Mouse (Mus musculus) heart, postnatal 25 days (tissue): Measurements from ENCODE around the gene Itgam. TPM values are rescaled to one million over a fixed set of nuclear protein-coding genes. Genes with fewer than 3 reads are reported as not detected.

ENCODE experiments used
- DNase-seq: peaks from one replicate; pipeline ENCODE4 v3.0.0; 2022; ENCODE audit warnings: low spot score
- intact Hi-C: fragments of 180-260 bp; cut with DNase I; formaldehyde crosslinking; loops from one replicate; pipeline ENCODE4 v1.15.1; 2025
- total RNA-seq, 2 experiments: library from RNA; stranded (reverse); gene quantifications; 2 replicates each; pipeline ENCODE4 v1.2.3; 2021

Itgam gene
- total RNA-seq, 2 experiments from 2014 or later = 4.6 to 5.1 TPM

- intact Hi-C loops = no loop called here
- DNase-seq = no peak
Observed at GRCm38 (mm10) chr7:128053061-128053460, 9.4 kb upstream of the Itgam start.

- intact Hi-C loops = no loop called here
Observed at GRCm38 (mm10) chr7:128056917-128057444, 5.5 kb upstream of the Itgam start.

DNA sequence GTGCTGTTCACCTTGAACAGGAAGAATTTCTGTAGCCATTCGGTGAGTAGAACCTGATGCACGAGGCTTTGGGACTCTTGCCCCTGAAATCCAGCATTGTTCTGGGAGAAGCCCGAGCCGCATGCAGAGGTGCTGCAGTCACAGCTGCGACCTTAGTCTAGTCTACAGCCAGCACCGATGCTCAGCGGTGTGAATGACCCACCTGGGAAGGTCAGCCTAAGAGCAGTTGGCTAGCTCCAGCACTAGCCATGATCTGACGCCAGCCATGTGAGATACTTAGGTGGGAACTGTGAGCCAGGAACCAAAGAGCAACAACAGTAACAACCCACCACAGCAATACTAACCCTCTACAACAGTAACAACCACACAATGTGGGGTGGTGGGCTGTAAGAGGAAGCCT lies 4.6 kb upstream of the Itgam start:
- DNase-seq = no peak
- intact Hi-C loops = no loop called here

More at GRCm38 (mm10) chr7:128056917-128057444, 5.5 kb upstream of the Itgam start:
- no peak for DNase-seq

DNA sequence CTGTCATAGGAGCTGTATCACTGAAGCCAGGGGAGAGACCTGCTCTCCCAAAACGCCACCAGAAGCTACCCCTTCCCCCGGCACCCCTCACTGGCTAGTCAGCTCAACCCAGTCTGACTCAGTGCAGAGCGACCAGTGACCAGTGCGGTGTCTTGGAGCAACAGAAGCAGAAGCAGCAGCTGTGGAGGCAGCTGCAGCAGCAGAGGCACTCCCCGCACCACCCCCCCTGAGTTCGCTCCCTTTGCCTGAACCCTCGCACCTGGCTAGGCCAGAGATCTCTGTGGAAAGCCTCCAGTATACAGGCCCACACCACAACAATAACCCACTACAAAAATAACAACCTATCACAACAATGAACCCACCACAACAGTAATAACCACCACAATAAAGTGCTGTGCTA lies 3.9 kb upstream of the Itgam start:
- intact Hi-C loops = no loop called here
- no peak for DNase-seq

GRCm38 (mm10) chr7:128059091-128059490 lies 3.3 kb upstream of the Itgam start:
- DNase-seq = no peak
- intact Hi-C loops = no loop called here

DNA sequence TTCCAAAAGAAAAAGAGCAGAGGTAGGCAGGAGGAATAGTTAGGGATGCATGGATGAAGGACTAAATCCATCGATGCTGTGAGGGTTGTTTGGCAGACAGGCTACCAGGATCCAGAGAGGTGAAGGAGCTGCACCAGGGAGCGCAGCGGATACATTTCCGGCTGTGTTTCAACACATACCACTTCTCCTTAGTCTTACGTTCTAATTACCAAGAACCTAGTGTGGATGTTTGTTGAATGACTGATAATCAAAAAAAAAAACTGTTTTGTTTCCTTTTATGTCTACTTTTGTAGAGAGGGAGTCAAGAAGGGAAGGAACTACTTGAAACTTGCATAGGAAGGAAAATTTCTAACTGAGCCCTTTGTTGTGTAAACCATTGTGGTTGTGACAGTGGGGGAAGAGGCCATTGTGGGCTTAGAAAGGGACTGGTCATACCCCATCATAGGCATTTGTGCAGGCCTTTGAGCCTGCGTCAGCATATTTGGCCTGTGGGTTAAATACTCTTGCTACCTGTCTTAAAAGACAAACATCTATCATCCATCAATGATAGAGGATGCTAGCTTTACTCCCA lies 856 bp downstream of the Itgam start:
- no peak for DNase-seq
- intact Hi-C loops = no loop called here

DNA sequence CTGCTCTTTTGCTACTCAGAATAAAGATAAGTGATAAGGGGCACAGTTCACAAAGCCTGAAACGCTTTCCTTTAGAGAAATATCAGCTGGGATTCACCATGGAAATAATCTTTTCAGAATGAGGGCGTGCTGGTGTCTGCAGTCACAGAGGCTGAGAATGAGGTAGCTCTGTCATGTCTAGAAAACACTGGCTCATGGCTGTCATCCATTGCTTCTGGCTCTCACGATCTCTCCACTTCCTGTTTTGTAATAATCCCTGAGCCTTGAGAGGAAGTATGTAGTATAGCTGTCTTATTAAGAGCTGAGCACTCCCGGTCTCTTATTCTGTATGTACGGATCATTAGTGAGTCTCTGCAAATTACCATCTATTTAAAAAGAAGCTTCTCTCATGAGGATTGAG lies 3.1 kb downstream of the Itgam start:
- DNase-seq = no peak
- intact Hi-C loops = no loop called here

- intact Hi-C loops = no loop called here
- no peak for DNase-seq
Observed at GRCm38 (mm10) chr7:128067847-128068246, 5.4 kb downstream of the Itgam start.

DNA sequence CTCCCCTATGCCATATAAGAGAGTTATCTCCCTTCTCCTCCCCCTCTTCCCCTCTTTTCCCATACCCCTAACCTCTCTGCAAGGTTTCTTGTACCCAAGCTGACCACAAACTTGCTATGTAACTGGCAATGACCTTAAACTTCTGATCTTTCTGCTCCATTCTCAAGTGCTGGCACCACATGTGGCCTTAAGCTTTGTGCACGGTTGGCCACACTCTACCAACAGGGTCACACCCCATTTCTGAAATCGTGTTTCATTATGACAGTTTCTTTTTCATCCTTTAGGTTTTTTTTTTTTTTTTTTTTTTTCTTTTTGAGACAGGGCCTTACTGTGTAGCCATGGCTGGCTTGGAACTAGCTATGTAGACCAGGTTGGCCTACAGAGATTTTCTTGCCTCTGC lies 7.4 kb downstream of the Itgam start:
- no peak for DNase-seq
- intact Hi-C loops = no loop called here

- no peak for DNase-seq
- intact Hi-C loops = no loop called here
Observed at GRCm38 (mm10) chr7:128071816-128072215, 9.4 kb downstream of the Itgam start.

GRCm38 (mm10) chr7:128080012-128080411 lies 17.6 kb downstream of the Itgam start:
- no peak for DNase-seq
- intact Hi-C loops = no loop called here

DNA sequence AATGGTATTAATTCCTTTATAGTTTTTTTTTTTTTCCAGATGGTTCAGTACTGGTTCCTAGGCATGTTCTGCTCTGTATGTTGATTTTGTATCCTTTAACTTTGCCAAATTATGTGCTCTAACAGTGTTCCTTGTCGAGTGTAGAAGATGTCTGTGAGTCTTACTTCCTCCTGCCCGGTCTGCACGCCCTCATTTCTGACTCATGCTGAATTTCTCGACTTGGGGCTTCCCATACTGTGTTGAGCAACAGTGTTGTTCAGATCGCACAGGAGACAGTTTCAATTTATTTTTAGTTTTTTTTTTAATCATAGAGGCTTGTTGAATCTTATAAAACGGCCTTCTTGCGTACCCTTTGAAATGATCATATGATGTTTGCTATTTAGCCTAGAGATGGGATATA lies 26.7 kb downstream of the Itgam start:
- DNase-seq = no peak
- intact Hi-C loops = no loop called here

- intact Hi-C loops = no loop called here
- no peak for DNase-seq
Observed at GRCm38 (mm10) chr7:128098135-128098534, 35.7 kb downstream of the Itgam start.

GRCm38 (mm10) chr7:128100742-128101357 lies 38.4 kb downstream of the Itgam start:
- intact Hi-C loops = no loop called here
- no peak for DNase-seq

GRCm38 (mm10) chr7:128105246-128105645 lies 42.8 kb downstream of the Itgam start:
- DNase-seq = no peak
- intact Hi-C loops = loop anchor here (2.0 kb wide), 1 partner anchor 104 kb away; no protein-coding TSS in a partner anchor

- intact Hi-C loops = no loop called here
- DNase-seq = no peak
Observed at GRCm38 (mm10) chr7:128107462-128107861, 45.0 kb downstream of the Itgam start.

GRCm38 (mm10) chr7:128110314-128110713 lies 47.9 kb downstream of the Itgam start:
- intact Hi-C loops = no loop called here
- no peak for DNase-seq

- no peak for DNase-seq
- intact Hi-C loops = no loop called here
Observed at GRCm38 (mm10) chr7:128112131-128112530, 49.7 kb downstream of the Itgam start.

- intact Hi-C loops = no loop called here
Observed at GRCm38 (mm10) chr7:128114371-128115105, 52.1 kb downstream of the Itgam start.

GRCm38 (mm10) chr7:128115211-128115958 lies 52.9 kb downstream of the Itgam start:
- intact Hi-C loops = no loop called here
- DNase-seq = no peak

More at GRCm38 (mm10) chr7:128114371-128115105, 52.1 kb downstream of the Itgam start:
- DNase-seq = no peak
